Mouse (Mus musculus) brown adipose tissue, adult 24 weeks (tissue): ENCODE measurements around the gene Abi1. TPM values are rescaled to one million over a fixed set of nuclear protein-coding genes. Genes with fewer than 3 reads are reported as not detected.
A peak's percentile ranks its signal among the peaks of the same experiment; 100 is the strongest.
"Not testable (repeated sequence)": the region's sequence is repeated elsewhere in the genome, so short reads cannot be mapped to it uniquely, and the experiment has no call there.

Experiments used
- H3K27ac ChIP-seq: fragments of 200-500 bp; replicated peaks from 2 replicates; pipeline ENCODE4 v1.5.1; 2012; ENCODE audit warnings: low read depth, mild to moderate bottlenecking, low read length
- H3K4me1 ChIP-seq: fragments of 200-500 bp; 2 replicates; pipeline ENCODE4 v1.6.1; 2012; ENCODE audit warnings: low read length, mixed read lengths; ENCODE audit not compliant: control insufficient read depth, insufficient read depth, insufficient read length
- H3K4me3 ChIP-seq: fragments of 200-500 bp; 2 replicates; pipeline ENCODE4 v1.5.1; 2012; ENCODE audit warnings: low read depth, mild to moderate bottlenecking, low read length, moderate library complexity; ENCODE audit not compliant: insufficient read depth
- polyA plus RNA-seq: library from polyadenylated mRNA; stranded (reverse); fragments of >200 nt; gene quantifications from 2 replicates; pipeline ENCODE4 v1.2.4, GENCODE M21; 2012; ENCODE audit not compliant: missing spikeins, insufficient read depth, insufficient read length

Gene Abi1
- polyA plus RNA-seq, 1 experiment = 53.2 TPM

GRCm38 (mm10) chr2:23042189-23042588, 2.1 kb upstream of the Abi1 start:
- Histone ChIP-seq H3K4me3 (no peak overlapping the region), H3K27ac (no peak overlapping the region), H3K4me1 (no peaks in the 10 kb centered on the region; the same call in 1 of the 2 replicates)

- Histone ChIP-seq H3K4me3 (no peak overlapping the region), H3K27ac (0 out of 2 replicates have a peak overlapping the region, but pooled peaks have one; percentile 38), H3K4me1 (peaks cover 4% of the 10 kb centered on the region)
Observed at GRCm38 (mm10) chr2:23041457-23041856, 1.4 kb upstream of the Abi1 start.

GRCm38 (mm10) chr2:23040690-23041089, 649 bp upstream of the Abi1 start:
- not testable (repeated sequence) for H3K4me1 ChIP-seq, H3K4me3 ChIP-seq
- peak overlapping the region; percentile 81 for H3K27ac ChIP-seq

- Histone ChIP-seq H3K27ac (peak overlapping the region; percentile 89), H3K4me1 (peaks cover 6% of the 10 kb centered on the region), H3K4me3 (peak overlapping the region; percentile 95)
Observed at GRCm38 (mm10) chr2:23039082-23040000, 700 bp downstream of the Abi1 start.

- Histone ChIP-seq H3K4me1 (peaks cover 9% of the 10 kb centered on the region), H3K27ac (no peak overlapping the region), H3K4me3 (no peak overlapping the region)
Observed at GRCm38 (mm10) chr2:23035467-23035866, 4.6 kb downstream of the Abi1 start.

GRCm38 (mm10) chr2:23034692-23035435, 5.2 kb downstream of the Abi1 start:
- H3K27ac ChIP-seq = no peak overlapping the region
- no peak overlapping the region for H3K4me3 ChIP-seq

GRCm38 (mm10) chr2:23030631-23031030, 9.4 kb downstream of the Abi1 start:
- Histone ChIP-seq H3K4me3 (no peak overlapping the region), H3K27ac (no peak overlapping the region), H3K4me1 (peaks cover 8% of the 10 kb centered on the region)

More at GRCm38 (mm10) chr2:23034692-23035435, 5.2 kb downstream of the Abi1 start:
- H3K4me1 ChIP-seq = peaks cover 9% of the 10 kb centered on the region

GRCm38 (mm10) chr2:23028826-23029225, 11.2 kb downstream of the Abi1 start:
- Histone ChIP-seq H3K4me3 (no peak overlapping the region), H3K27ac (no peak overlapping the region)

GRCm38 (mm10) chr2:23026379-23026778, 13.7 kb downstream of the Abi1 start:
- Histone ChIP-seq H3K4me3 (no peak overlapping the region), H3K4me1 (peaks cover 19% of the 10 kb centered on the region), H3K27ac (no peak overlapping the region)

More at GRCm38 (mm10) chr2:23028826-23029225, 11.2 kb downstream of the Abi1 start:
- H3K4me1 ChIP-seq = peaks cover 11% of the 10 kb centered on the region

- Histone ChIP-seq H3K4me3 (no peak overlapping the region), H3K27ac (no peak overlapping the region), H3K4me1 (peaks cover 22% of the 10 kb centered on the region)
Observed at GRCm38 (mm10) chr2:23023714-23024282, 16.2 kb downstream of the Abi1 start.

GRCm38 (mm10) chr2:23023023-23023422, 17.0 kb downstream of the Abi1 start:
- Histone ChIP-seq H3K4me1 (peaks cover 22% of the 10 kb centered on the region), H3K27ac (no peak overlapping the region), H3K4me3 (no peak overlapping the region)

- Histone ChIP-seq H3K27ac (peak overlapping the region; percentile 5; the same call in 1 of the 2 replicates), H3K4me3 (no peak overlapping the region), H3K4me1 (peaks cover 21% of the 10 kb centered on the region)
Observed at GRCm38 (mm10) chr2:23021721-23022120, 18.3 kb downstream of the Abi1 start.

GRCm38 (mm10) chr2:23021320-23021719, 18.7 kb downstream of the Abi1 start:
- no peak overlapping the region for H3K4me3 ChIP-seq
- peak overlapping the region; percentile 5; the same call in 1 of the 2 replicates for H3K27ac ChIP-seq
- peaks cover 24% of the 10 kb centered on the region for H3K4me1 ChIP-seq

- Histone ChIP-seq H3K4me3 (no peak overlapping the region), H3K4me1 (peaks cover 27% of the 10 kb centered on the region), H3K27ac (no peak overlapping the region)
Observed at GRCm38 (mm10) chr2:23019170-23019569, 20.9 kb downstream of the Abi1 start.

- H3K4me3 ChIP-seq = no peak overlapping the region
- H3K4me1 ChIP-seq = peaks cover 13% of the 10 kb centered on the region; the same call in 1 of the 2 replicates
- H3K27ac ChIP-seq = no peak overlapping the region
Observed at GRCm38 (mm10) chr2:23016121-23016520, 23.9 kb downstream of the Abi1 start.
